Mouse (Mus musculus): ENCODE data around the gene 1810009A15Rik. TPM values are rescaled to one million over a fixed set of nuclear protein-coding genes. Genes with fewer than 3 reads are reported as not detected.
A peak's percentile ranks its signal among the peaks of the same experiment; 100 is the strongest.
"Not testable (repeated sequence)": the region's sequence is repeated elsewhere in the genome, so short reads cannot be mapped to it uniquely, and the experiment has no call there.

1810009A15Rik gene
- polyA plus RNA-seq, 1 experiment from 2014 or later: 56.5 TPM

DNA sequence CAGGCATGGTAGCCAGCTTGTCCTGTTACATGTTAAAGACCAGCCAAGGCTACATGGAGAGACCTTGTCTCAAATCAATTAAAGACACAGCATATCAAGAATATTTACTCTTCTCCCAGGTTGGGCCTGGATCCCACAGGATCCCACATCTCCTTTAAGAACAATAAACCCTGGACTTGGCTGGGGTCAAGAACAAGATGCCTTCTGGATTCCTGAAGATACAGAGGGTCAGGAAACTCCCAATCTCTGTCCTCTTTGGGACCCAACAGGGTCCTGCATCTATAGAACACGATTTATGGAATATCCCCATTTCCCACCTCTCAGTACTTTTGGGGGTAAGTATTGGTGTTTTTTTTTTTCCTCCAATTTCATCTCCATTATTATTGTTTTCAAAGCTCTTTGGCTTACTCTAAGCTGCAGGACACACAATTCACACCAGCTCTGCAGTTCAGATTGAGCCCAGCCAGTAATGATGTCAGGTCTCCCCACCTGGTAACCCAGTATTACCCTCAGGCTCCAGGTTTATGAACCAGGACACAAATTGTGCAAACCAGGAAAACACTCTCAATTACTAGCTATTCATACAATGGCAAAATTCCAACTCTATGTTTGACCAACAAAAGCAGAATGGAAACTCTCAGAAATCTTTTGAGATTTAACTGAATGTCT is 1.6 kb upstream of the 1810009A15Rik start:
- ATAC-seq (ENCODE audit: low FRiP score): no peak
- 50% methylated on average over 1 of the region's 1 CpGs for WGBS
- H3K4me1 ChIP-seq (replicated peaks): peaks cover 16% of the 10 kb centered on the region
- H3K4me2 ChIP-seq: 0 out of 2 replicates have a peak overlapping the region, but pooled peaks have one; percentile 76
- no peak overlapping the region for H3K4me3 ChIP-seq
- no peak overlapping the region for H3K9ac ChIP-seq
- no peaks in the 10 kb centered on the region for H3K9me3 ChIP-seq
- H3K27me3 ChIP-seq: no peaks in the 10 kb centered on the region
- peaks cover 7% of the 10 kb centered on the region; the same call in 1 of the 2 replicates for H3K36me3 ChIP-seq
- no peak overlapping the region for H3K27ac ChIP-seq

DNA sequence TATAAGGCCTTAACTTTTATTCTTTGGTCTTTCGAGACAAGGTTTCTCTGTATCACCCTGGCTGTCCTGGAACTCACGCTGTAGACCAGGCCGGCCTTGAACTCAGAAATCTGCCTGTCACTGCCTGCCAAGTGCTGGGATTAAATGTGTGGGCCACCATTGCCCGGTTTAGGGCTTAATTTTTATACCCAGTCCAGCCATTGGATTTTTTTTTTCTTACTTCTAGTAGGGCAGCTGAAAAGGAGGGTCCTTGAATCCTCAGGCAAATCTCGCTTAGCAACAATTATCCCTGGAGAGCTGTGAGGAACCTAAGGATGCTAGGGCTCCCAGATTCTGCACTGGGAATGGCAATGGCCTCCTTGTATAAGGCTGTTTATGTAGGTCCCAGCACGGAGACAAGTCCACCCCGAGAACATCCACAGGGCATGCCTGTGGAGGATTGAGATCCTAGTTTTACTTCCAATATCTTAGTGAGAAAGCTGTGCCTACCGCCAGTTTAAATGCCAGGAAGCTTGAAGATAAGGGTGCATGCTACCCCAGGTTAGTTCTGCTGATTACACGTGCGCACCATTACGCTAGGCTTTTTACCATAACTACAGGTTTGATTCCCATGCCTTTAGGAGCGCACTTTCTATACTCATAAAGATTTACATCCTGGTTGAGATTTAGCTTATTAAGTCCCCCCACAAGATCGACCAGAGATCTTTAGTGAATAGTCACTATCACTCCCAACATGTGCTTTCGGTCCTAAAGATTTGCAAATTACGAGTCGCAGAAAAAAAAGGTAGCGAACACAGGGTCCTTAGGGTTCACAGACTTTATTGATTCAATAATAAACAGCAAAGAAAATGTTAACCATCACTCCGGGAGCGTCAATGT is 829 bp upstream of the 1810009A15Rik start:
- Histone ChIP-seq H3K9ac (peak overlapping the region; percentile 81), H3K4me2 (peak overlapping the region; percentile 76), H3K4me3 (peak overlapping the region; percentile 62), H3K9me3 (no peaks in the 10 kb centered on the region), H3K27ac (peak overlapping the region; percentile 86), H3K4me1 (replicated peaks) (peaks cover 19% of the 10 kb centered on the region), H3K36me3 (peaks cover 7% of the 10 kb centered on the region; the same call in 1 of the 2 replicates), H3K27me3 (no peaks in the 10 kb centered on the region)
- no peak for ATAC-seq (ENCODE audit: low FRiP score)
- 17% methylated on average over 19 of the region's 19 CpGs for WGBS

DNA sequence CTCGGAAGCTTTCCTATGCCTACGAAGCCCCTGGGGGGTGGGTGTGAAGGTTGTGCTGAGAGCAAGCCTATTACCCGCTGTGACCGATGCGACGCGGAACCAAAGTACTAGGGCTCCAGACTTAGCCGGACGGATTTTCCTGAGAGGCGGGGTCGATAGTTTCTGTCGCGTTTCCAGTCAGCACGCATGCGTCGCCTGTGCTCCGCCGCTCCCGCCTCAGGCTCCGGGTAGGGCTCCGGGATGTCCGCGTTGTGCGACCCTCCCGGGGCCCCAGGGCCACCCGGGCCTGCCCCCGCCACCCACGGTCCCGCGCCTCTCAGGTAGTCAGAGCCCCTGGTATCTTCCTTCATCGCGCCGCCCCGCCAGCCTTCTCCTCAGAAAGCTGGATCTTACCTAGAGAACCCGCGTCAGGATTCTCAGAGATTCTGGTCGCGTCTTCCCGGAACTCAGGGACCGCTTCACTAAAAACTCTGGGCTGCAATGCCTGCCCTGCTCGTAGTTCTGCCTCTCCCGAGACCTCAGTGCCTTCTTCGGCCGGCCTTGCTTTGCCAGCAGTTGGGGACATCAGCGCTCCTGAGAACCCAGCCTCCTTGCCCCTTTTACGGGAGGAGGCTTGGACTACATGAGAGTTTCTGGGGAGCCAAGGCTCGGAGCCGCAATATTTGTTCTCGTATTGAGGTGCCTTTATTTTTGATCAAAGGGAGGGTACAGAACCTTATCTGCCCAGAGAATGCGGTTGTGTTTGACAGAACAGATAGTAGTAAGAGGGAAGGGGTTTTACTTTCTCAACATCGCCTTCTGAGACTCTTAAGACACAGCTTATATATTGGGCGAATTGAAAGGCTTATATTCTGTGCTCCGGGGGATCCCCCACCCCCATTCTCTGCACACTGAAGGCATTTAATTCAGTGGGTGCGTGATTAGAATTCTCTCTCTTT is 4.4 kb downstream of the 1810009A15Rik start, which contains the start of gene Ints5:
Ints5 (plus strand) TSS at position 177 of the 938 bp plus-strand sequence.
- peak; percentile 34 for ATAC-seq (ENCODE audit: low FRiP score)
- H3K9me3 ChIP-seq: no peaks in the 10 kb centered on the region

DNA sequence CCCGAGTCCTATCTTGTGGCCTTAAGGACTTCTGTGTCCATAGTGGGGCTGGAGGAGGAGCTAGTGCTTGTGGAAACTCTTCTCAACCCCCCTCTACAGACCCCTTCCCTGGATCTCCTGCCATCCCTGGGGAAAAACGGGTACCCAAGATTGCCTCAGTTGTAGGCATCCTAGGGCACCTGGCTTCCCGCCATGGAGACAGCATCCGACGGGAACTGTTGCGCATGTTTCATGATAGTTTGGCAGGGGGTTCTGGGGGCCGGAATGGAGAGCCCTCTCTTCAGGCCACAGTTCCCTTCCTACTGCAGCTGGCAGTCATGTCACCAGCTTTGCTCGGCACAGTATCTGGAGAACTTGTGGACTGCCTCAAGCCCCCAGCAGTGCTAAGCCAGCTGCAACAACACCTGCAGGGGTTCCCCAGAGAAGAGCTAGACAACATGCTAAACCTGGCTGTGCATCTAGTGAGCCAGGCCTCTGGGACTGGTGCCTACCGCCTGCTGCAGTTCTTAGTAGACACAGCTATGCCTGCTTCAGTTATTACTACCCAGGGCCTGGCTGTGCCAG is 6.8 kb downstream of the 1810009A15Rik start:
- H3K27ac ChIP-seq: no peak overlapping the region
- 95% methylated on average over 9 of the region's 9 CpGs for WGBS
- H3K4me1 ChIP-seq (replicated peaks): peaks cover 53% of the 10 kb centered on the region
- H3K4me3 ChIP-seq: no peak overlapping the region
- H3K36me3 ChIP-seq: peaks cover 31% of the 10 kb centered on the region
- no peak for ATAC-seq (ENCODE audit: low FRiP score)
- no peaks in the 10 kb centered on the region for H3K9me3 ChIP-seq
- 0 out of 2 replicates have a peak overlapping the region, but pooled peaks have one; percentile 77 for H3K9ac ChIP-seq
- no peaks in the 10 kb centered on the region for H3K27me3 ChIP-seq
- no peak overlapping the region for H3K4me2 ChIP-seq

More for the DNA sequence above, 4.4 kb downstream of the 1810009A15Rik start, which contains the start of gene Ints5:
- peak within 1 kb of the TSS; percentile 79 for H3K4me3 ChIP-seq
- H3K27ac ChIP-seq: peak within 1 kb of the TSS; percentile 89
- peaks cover 31% of the 10 kb centered on the region for H3K36me3 ChIP-seq
- WGBS: 2% methylated on average over 54 of the region's 54 CpGs
- H3K4me2 ChIP-seq: peak within 1 kb of the TSS; percentile 96
- peaks cover 48% of the 10 kb centered on the region for H3K4me1 ChIP-seq (replicated peaks)
- no peaks in the 10 kb centered on the region for H3K27me3 ChIP-seq
- peak within 1 kb of the TSS; percentile 91 for H3K9ac ChIP-seq

DNA sequence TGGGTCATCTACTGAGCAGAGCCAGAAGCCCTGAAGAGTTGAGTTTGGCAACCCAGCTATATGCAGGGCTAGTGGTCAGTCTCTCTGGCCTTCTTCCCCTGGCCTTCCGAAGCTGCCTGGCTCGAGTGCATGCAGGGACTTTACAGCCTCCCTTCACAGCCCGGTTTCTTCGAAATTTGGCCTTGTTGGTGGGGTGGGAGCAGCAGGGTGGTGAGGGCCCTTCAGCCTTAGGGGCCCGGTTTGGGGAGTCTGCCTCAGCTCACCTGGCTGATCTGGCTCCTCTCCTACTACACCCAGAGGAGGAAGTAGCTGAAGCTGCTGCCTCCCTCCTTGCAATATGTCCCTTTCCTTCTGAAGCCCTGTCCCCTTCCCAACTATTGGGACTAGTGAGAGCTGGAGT is 7.6 kb downstream of the 1810009A15Rik start:
- 93% methylated on average over 5 of the region's 5 CpGs for WGBS
- not testable (repeated sequence) for ATAC-seq (ENCODE audit: low FRiP score); H3K27ac ChIP-seq

DNA sequence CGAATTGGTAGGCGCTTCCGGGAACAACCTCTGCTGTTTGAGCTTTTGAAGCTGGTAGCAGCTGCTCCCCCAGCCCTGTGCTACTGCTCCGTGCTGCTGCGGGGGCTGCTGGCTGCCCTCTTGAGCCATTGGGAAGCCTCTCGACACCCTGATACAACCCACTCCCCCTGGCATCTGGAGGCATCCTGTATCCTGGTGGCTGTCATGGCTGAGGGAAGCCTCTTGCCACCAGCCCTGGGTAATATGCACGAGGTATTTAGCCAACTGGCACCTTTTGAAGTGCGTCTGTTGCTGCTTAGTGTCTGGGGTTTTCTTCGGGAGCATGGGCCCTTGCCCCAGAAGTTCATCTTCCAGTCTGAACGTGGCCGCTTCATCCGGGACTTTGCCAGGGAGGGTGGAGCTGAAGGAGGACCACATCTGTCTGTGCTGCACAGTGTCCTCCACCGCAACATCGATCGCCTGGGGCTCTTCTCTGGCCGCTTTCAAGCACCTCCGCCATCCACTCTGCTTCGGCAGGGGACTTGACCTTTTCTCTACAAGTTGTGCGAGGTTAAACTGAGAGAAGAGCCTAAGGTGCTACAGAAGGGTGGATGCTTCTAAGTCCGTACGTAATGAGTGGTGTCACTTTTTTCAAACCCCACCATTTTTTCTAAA is 8.7 kb downstream of the 1810009A15Rik start:
- H3K4me2 ChIP-seq: peak overlapping the region; percentile 90
- peak overlapping the region; percentile 77 for H3K9ac ChIP-seq
- 22% methylated on average over 21 of the region's 21 CpGs for WGBS
- H3K4me1 ChIP-seq (replicated peaks): peaks cover 56% of the 10 kb centered on the region
- peak overlapping the region; percentile 85 for H3K27ac ChIP-seq
- H3K9me3 ChIP-seq, H3K27me3 ChIP-seq: not testable (repeated sequence)
- peak; percentile 72 for ATAC-seq (ENCODE audit: low FRiP score)
- H3K36me3 ChIP-seq: peaks cover 29% of the 10 kb centered on the region
- peak overlapping the region; percentile 94 for H3K4me3 ChIP-seq

More for the DNA sequence above, 7.6 kb downstream of the 1810009A15Rik start:
- H3K36me3 ChIP-seq: peaks cover 24% of the 10 kb centered on the region
- H3K4me1 ChIP-seq (replicated peaks): peaks cover 54% of the 10 kb centered on the region
- not testable (repeated sequence) for H3K27me3 ChIP-seq, H3K4me3 ChIP-seq, H3K9me3 ChIP-seq, H3K4me2 ChIP-seq
- peak overlapping the region; percentile 77; the same call in 1 of the 2 replicates for H3K9ac ChIP-seq

DNA sequence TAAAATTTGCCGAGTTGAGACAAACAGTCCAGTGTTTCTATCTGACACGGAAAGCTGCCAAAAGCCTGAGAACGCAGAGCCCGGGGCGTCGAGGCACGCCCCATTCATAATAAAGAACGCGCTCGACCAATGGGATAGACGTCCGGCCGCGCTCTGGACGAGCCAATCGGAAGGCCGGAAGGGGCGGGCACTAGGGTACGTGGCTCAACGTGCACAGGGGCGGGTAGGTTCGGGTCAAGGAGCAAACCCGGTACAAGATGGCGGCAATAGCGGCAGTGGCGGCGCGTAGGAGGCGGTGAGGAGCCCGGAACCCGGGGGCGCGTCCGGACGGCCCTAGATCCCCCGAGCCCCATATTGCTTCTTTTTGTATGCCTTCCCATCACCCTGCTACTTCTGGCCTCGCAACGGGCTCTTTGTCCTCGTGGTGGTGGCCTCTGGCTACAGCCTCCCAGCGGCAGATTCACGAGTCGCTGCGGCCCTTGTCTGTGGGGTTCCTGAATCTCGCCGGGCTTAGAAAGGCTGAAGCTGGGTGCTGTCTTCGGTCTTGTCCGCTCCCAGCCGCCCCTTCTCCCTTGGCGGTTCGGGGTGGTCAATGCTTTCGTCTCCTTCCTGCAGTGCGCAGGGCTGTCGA is 9.3 kb downstream of the 1810009A15Rik start, which contains the start of gene Ganab:
Ganab (plus strand) TSS at position 207 of the 631 bp plus-strand sequence.
- Histone ChIP-seq H3K9me3 (no peaks in the 10 kb centered on the region), H3K36me3 (peaks cover 34% of the 10 kb centered on the region), H3K27ac (peak within 1 kb of the TSS; percentile 90), H3K4me2 (peak within 1 kb of the TSS; percentile 90), H3K4me3 (peak within 1 kb of the TSS; percentile 94), H3K4me1 (replicated peaks) (peaks cover 54% of the 10 kb centered on the region), H3K27me3 (no peaks in the 10 kb centered on the region), H3K9ac (peak within 1 kb of the TSS; percentile 93)
- WGBS: under 1% methylated on average over 53 of the region's 53 CpGs
- peak; percentile 98 for ATAC-seq (ENCODE audit: low FRiP score)

DNA sequence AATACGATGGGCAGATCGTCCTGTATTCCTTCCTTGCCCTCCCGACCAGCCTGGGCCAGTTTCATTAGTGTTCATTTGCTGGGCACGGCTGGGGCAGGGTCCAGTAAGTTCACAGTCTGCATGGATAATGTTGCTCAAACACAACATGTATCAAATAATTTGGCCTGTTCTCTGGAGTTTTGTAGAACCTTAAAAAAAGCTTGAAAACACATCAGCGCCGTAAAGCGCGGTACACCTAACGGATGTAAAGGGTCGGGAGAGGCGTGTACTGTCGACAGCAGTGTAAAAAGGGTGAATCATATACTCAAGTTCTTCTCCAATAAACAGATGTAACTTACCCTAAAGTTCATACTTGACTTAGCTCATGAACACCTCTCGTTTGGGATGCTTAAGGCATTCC is 9.9 kb downstream of the 1810009A15Rik start:
- H3K9ac ChIP-seq: peak overlapping the region; percentile 93
- no peaks in the 10 kb centered on the region for H3K9me3 ChIP-seq
- peaks cover 40% of the 10 kb centered on the region for H3K36me3 ChIP-seq
- 15% methylated on average over 13 of the region's 13 CpGs for WGBS
- H3K4me2 ChIP-seq: peak overlapping the region; percentile 90
- H3K4me1 ChIP-seq (replicated peaks): peaks cover 49% of the 10 kb centered on the region
- no peaks in the 10 kb centered on the region for H3K27me3 ChIP-seq
- peak overlapping the region; percentile 94 for H3K4me3 ChIP-seq
- ATAC-seq (ENCODE audit: low FRiP score): no peak
- peak overlapping the region; percentile 90 for H3K27ac ChIP-seq

DNA sequence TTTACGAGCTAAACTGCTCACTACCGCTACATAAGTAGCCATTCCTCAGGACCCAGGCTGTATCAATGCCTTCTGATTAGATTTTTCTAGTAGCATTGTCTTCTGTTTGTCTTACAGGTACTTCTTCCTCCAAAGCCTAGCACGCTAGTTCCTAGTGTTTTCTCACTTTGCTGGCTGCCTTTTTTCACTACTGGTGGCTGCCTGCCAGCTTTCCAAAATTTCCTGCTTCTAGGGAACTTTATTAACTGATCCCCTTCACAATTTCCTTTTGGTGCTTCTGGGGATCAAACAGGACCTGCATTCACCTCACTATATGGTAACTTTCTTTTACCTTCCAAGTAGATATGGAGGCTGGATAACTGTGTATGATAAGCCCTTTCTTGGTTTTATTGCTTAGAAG is 10.4 kb downstream of the 1810009A15Rik start:
- peaks cover 44% of the 10 kb centered on the region for H3K36me3 ChIP-seq
- no peak overlapping the region for H3K27ac ChIP-seq
- 65% methylated on average over 3 of the region's 3 CpGs for WGBS
- peak overlapping the region; percentile 93 for H3K9ac ChIP-seq
- H3K9me3 ChIP-seq: no peaks in the 10 kb centered on the region
- peak overlapping the region; percentile 94 for H3K4me3 ChIP-seq
- no peak for ATAC-seq (ENCODE audit: low FRiP score)
- H3K4me2 ChIP-seq: peak overlapping the region; percentile 90
- H3K4me1 ChIP-seq (replicated peaks): peaks cover 44% of the 10 kb centered on the region
- H3K27me3 ChIP-seq: no peaks in the 10 kb centered on the region

DNA sequence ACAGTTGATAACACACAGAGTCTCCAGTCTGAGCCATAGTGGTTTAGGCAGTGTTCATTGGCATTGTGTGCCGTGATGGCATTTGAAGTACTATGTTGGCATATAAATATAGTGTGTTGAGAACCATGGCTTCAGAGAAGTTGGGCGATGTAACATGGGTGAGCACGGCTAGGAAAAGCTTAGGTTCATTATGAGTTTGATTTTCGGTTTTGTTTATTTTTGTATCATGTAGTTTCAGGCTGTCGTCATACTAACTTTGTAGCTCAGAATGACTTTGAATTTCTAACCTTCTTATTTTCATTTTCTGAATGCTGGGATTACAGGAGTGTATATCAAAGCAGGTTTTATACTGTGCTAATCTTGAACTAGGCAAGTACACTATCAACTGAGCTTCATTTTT is 14.8 kb downstream of the 1810009A15Rik start:
- Histone ChIP-seq H3K4me1 (replicated peaks) (peaks cover 18% of the 10 kb centered on the region), H3K9me3 (no peaks in the 10 kb centered on the region), H3K9ac (no peak overlapping the region), H3K4me3 (no peak overlapping the region), H3K36me3 (peaks cover 60% of the 10 kb centered on the region), H3K27me3 (no peaks in the 10 kb centered on the region), H3K27ac (no peak overlapping the region), H3K4me2 (no peak overlapping the region)
- ATAC-seq (ENCODE audit: low FRiP score): no peak
- 95% methylated on average over 5 of the region's 5 CpGs for WGBS
